Mouse (Mus musculus) bone marrow macrophage, adult 2 months (primary cell): ENCODE measurements around the gene Gm20388.

Experiments used
- CTCF ChIP-seq: IDR thresholded peaks from 2 replicates; pipeline ENCODE4 v1.5.1; 2012; ENCODE audit warnings: low read depth, mild to moderate bottlenecking, low read length, moderate library complexity
- POLR2A ChIP-seq: IDR thresholded peaks from 2 replicates; pipeline ENCODE4 v1.6.1; 2012; ENCODE audit warnings: mild to moderate bottlenecking, low read depth, low read length, borderline replicate concordance

DNA sequence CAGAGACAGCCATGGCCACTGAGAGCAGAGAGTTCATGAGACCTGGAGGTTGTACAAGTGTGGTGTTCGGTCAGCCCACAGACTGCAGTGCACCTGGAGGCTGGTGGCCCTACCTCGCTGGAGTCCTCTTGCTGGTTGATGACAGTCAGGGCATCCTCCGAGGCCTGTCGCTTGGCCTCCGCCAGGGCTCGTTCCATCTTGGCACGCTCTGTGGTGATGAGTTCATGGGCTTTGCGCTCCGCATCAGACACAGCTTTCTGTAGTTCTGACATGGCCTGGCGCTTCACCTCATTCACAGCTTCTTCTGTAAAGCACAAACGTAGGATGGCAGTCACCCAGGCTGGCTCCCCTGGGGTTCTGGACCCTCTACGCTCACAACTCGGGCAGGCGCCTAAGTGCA, 2722.6 kb downstream of the Gm20388 start:
- TF ChIP-seq POLR2A (no peak), CTCF (no peak)
